Mouse (Mus musculus) MEL (cell line): ENCODE results near the gene Vdac2. TPM values are rescaled to one million over a fixed set of nuclear protein-coding genes. Genes with fewer than 3 reads are reported as not detected.

Source experiments
- DNase-seq: peaks from one replicate; pipeline ENCODE4 v3.0.0; 2011; ENCODE audit warnings: low read depth, low spot score
- H3K27ac ChIP-seq: 2 replicates; pipeline ENCODE4 v1.5.1; 2012; ENCODE audit warnings: low read depth, mild to moderate bottlenecking, control low read depth, low read length, moderate library complexity; ENCODE audit not compliant: control insufficient read depth
- H3K27me3 ChIP-seq, 2 experiments: fragments of 150-350 bp in 1 of 2; sonication (generic) in 1 of 2; 2 replicates each; pipeline ENCODE4 v1.6.1; 2012; ENCODE audit warnings: low read length in 2 of 2, mild to moderate bottlenecking in 2 of 2, improper control_type of control experiment in 1 of 2, moderate library complexity in 1 of 2; ENCODE audit not compliant: insufficient read depth in 2 of 2, control insufficient read depth in 1 of 2
- H3K36me3 ChIP-seq, 2 experiments: 2 replicates each; pipeline ENCODE4 v1.6.1; 2012 to 2014; ENCODE audit warnings: low read length in 2 of 2, improper control_type of control experiment in 1 of 2, inconsistent platforms in 1 of 2, mild to moderate bottlenecking in 1 of 2; ENCODE audit not compliant: insufficient read depth in 2 of 2, control insufficient read depth in 1 of 2
- H3K4me1 ChIP-seq, 2 experiments: fragments of 150-350 bp in 1 of 2; sonication (generic) in 1 of 2; 2 replicates each; pipeline ENCODE4 v1.6.1; 2012; ENCODE audit warnings: low read length in 2 of 2, improper control_type of control experiment in 1 of 2, mild to moderate bottlenecking in 1 of 2; ENCODE audit not compliant: insufficient read depth in 2 of 2, control insufficient read depth in 1 of 2
- H3K4me3 ChIP-seq, 2 experiments: fragments of 150-350 bp in 1 of 2; sonication (generic) in 1 of 2; 2 replicates each; pipeline ENCODE4 v1.5.1; 2012; ENCODE audit warnings: low read depth in 2 of 2, low read length in 2 of 2, mild to moderate bottlenecking in 2 of 2, moderate library complexity in 2 of 2, control low read depth in 1 of 2, improper control_type of control experiment in 1 of 2; ENCODE audit not compliant: control insufficient read depth in 1 of 2, insufficient read depth in 1 of 2
- H3K79me2 ChIP-seq: 2 replicates; pipeline ENCODE4 v1.6.1; 2012; ENCODE audit warnings: mild to moderate bottlenecking, low read length, moderate library complexity; ENCODE audit not compliant: control insufficient read depth, poor library complexity, insufficient read depth
- H3K9ac ChIP-seq: 2 replicates; pipeline ENCODE4 v1.6.1; 2012; ENCODE audit warnings: low read depth, mild to moderate bottlenecking, control low read depth, low read length, moderate library complexity; ENCODE audit not compliant: control insufficient read depth, poor library complexity, severe bottlenecking
- H3K9me3 ChIP-seq: fragments of 150-350 bp; sonication (generic); replicated peaks from 2 replicates; pipeline ENCODE4 v1.6.1; 2012; ENCODE audit warnings: mild to moderate bottlenecking, low read length, improper control_type of control experiment, moderate library complexity; ENCODE audit not compliant: insufficient read depth
- BHLHE40 ChIP-seq: IDR thresholded peaks from 2 replicates; pipeline ENCODE4 v1.6.1; 2012; ENCODE audit warnings: low read depth, mild to moderate bottlenecking, inconsistent platforms, low read length, improper control_type of control experiment, borderline replicate concordance
- CTCF ChIP-seq, 3 experiments: IDR thresholded peaks in 2 of 3; conservative IDR thresholded peaks in 1 of 3; 2 replicates each; pipeline ENCODE4 v1.5.1; 2011 to 2012; ENCODE audit warnings: low read length in 3 of 3, low read depth in 2 of 3, mild to moderate bottlenecking in 2 of 3, improper control_type of control experiment in 1 of 3, inconsistent platforms in 1 of 3, mixed read lengths in 1 of 3, moderate library complexity in 1 of 3; ENCODE audit not compliant: control insufficient read depth in 1 of 3, insufficient read depth in 1 of 3, poor library complexity in 1 of 3, severe bottlenecking in 1 of 3
- E2F4 ChIP-seq: IDR thresholded peaks from 2 replicates; pipeline ENCODE4 v1.6.1; 2011; ENCODE audit warnings: low read depth, low read length, improper control_type of control experiment, borderline replicate concordance
- GATA1 ChIP-seq: IDR thresholded peaks from 2 replicates; pipeline ENCODE4 v1.6.1; 2011; ENCODE audit warnings: low read depth, low read length, improper control_type of control experiment
- HCFC1 ChIP-seq: IDR thresholded peaks from 2 replicates; pipeline ENCODE4 v1.6.1; 2012; ENCODE audit warnings: low read depth, mild to moderate bottlenecking, inconsistent platforms, low read length, improper control_type of control experiment, moderate library complexity
- JUND ChIP-seq: IDR thresholded peaks from 2 replicates; pipeline ENCODE4 v1.6.1; 2011; ENCODE audit warnings: low read depth, mild to moderate bottlenecking, improper control_type of control experiment, low read length
- KAT2A ChIP-seq: conservative IDR thresholded peaks from 2 replicates; pipeline ENCODE4 v1.6.1; 2012; ENCODE audit warnings: low read depth, low read length, improper control_type of control experiment, inconsistent platforms
- MEF2A ChIP-seq: IDR thresholded peaks from 2 replicates; pipeline ENCODE4 v1.6.1; 2014; ENCODE audit warnings: low read depth, mild to moderate bottlenecking, inconsistent platforms, low read length, improper control_type of control experiment; ENCODE audit not compliant: poor library complexity, insufficient replicate concordance, severe bottlenecking; ENCODE audit errors: extremely low read depth
- MYB ChIP-seq: IDR thresholded peaks from 2 replicates; pipeline ENCODE4 v1.6.1; 2011; ENCODE audit warnings: mild to moderate bottlenecking, low read depth, low read length, improper control_type of control experiment
- NELFE ChIP-seq: IDR thresholded peaks from 2 replicates; pipeline ENCODE4 v1.6.1; 2011; ENCODE audit warnings: low read depth, low read length, improper control_type of control experiment
- POLR2AphosphoS5 ChIP-seq: IDR thresholded peaks from 2 replicates; pipeline ENCODE4 v1.6.1; 2012; ENCODE audit warnings: low read depth, borderline replicate concordance, mild to moderate bottlenecking, inconsistent platforms, low read length, moderate library complexity, mixed read lengths
- SMC3 ChIP-seq: IDR thresholded peaks from 2 replicates; pipeline ENCODE4 v1.6.1; 2011; ENCODE audit warnings: low read depth, low read length, improper control_type of control experiment
- TBP ChIP-seq: IDR thresholded peaks from 2 replicates; pipeline ENCODE4 v1.8.0; 2011; ENCODE audit warnings: low read depth, low read length, improper control_type of control experiment
- UBTF ChIP-seq: IDR thresholded peaks from 2 replicates; pipeline ENCODE4 v1.6.1; 2012; ENCODE audit warnings: low read depth, mild to moderate bottlenecking, inconsistent platforms, low read length, improper control_type of control experiment, moderate library complexity, borderline replicate concordance; ENCODE audit not compliant: insufficient read depth
- USF1 ChIP-seq: IDR thresholded peaks from 2 replicates; pipeline ENCODE4 v1.6.1; 2014; ENCODE audit warnings: low read depth, mild to moderate bottlenecking, inconsistent platforms, low read length, improper control_type of control experiment, moderate library complexity
- ZC3H11A ChIP-seq: IDR thresholded peaks from 2 replicates; pipeline ENCODE4 v1.6.1; 2012; ENCODE audit warnings: low read depth, mild to moderate bottlenecking, inconsistent platforms, low read length, improper control_type of control experiment
- ZKSCAN1 ChIP-seq: IDR thresholded peaks from 2 replicates; pipeline ENCODE4 v1.6.1; 2012; ENCODE audit warnings: low read depth, mild to moderate bottlenecking, inconsistent platforms, low read length, improper control_type of control experiment, moderate library complexity
- ZNF384 ChIP-seq: IDR thresholded peaks from 2 replicates; pipeline ENCODE4 v1.6.1; 2012; ENCODE audit warnings: low read depth, mild to moderate bottlenecking, inconsistent platforms, low read length, improper control_type of control experiment
- polyA plus RNA-seq, 2 experiments: library from polyadenylated mRNA; stranded (reverse) in 1 of 2; unstranded in 1 of 2; fragments of >175 nt in 1 of 2; fragments of >200 nt in 1 of 2; gene quantifications; 2 replicates each; pipeline versions ENCODE4 v1.2.1 to v1.2.4; 2012; ENCODE audit warnings: low replicate concordance in 2 of 2, low read depth in 1 of 2; ENCODE audit not compliant: insufficient read length in 2 of 2, insufficient read depth in 1 of 2, missing spikeins in 1 of 2
- total RNA-seq: library from RNA; depleted of rRNA; stranded (reverse); fragments of 300-350 nt; gene quantifications from 2 replicates; pipeline ENCODE4 v1.2.3, GENCODE M21; 2012

The Vdac2 gene
- total and polyA plus RNA-seq, 3 experiments, result 74.9 to 327 (median 247) TPM

DNA sequence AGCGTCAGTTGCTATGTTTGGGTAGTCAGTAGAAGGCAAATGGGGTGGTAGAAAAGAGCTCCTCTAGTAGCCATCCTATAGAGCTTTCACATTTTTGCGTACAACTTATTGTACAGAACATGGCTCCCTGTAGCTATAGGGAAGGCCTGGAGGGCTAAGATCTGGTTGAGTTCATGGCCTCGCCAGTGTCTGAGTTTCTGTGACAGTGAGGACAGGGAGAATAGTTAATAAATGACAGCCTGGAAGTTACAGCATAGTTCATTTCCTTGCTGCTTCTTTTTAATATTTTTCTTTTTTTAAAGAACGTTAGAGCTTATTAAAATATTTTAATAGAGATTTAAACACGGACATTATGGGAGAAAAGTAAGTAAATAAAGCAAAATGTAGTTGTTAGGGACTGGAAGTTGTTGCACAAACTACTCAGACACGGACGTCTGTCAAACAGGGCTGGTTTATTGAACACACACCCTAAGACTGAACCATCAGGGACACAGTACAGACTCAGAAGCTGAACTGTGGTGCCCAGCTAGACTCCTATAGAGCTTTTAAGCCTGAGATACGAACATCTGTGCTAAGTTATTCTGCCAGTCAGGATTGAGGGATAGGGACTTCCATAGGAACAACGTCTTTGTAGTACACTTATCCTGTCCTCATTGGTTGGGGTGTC, 34.3 kb upstream of the Vdac2 start:
- no peaks in the 10 kb centered on the region for H3K27me3 ChIP-seq
- no peak overlapping the region for H3K4me3 ChIP-seq
- no peak overlapping the region for H3K9ac ChIP-seq
- H3K9me3 ChIP-seq, result no peaks in the 10 kb centered on the region
- no peak for TF ChIP-seq MEF2A
- no peak for TF ChIP-seq MYB
- TF ChIP-seq KAT2A, result no peak
- no peak for TF ChIP-seq SMC3
- TF ChIP-seq UBTF, result no peak
- no peak for TF ChIP-seq ZC3H11A
- TF ChIP-seq TBP, result no peak
- TF ChIP-seq USF1, result no peak
- no peak for TF ChIP-seq ZNF384
- no peaks in the 10 kb centered on the region for H3K4me1 ChIP-seq
- no peaks in the 10 kb centered on the region for H3K79me2 ChIP-seq
- DNase-seq, result no peak
- peaks cover 0 to 2% of the 10 kb centered on the region in 2 experiments; a peak in 2 of 4 replicates for H3K36me3 ChIP-seq
- no peak overlapping the region for H3K27ac ChIP-seq

DNA sequence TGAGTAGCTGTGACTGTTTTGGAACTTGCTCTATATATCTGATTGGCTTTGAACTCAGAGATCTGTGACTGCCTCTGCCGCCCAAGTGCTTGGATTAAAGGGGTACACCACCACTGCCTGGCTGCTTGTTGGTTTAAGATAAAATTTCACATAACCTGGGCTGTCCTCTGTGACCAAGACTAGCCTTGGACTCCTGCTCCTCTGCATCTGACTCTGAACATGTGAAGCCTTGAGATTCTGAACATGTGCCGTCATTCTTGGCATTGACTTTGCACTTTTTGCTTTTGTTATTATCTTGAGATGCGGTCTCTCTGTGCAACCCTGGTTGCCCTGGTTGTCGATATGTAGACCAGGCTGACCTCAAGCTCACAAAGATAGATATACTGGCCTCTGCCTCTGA, 33.3 kb upstream of the Vdac2 start:
- Histone ChIP-seq H3K79me2 (no peaks in the 10 kb centered on the region), H3K36me3 (peaks cover 0 to 2% of the 10 kb centered on the region in 2 experiments; a peak in 2 of 4 replicates), H3K9me3 (no peaks in the 10 kb centered on the region), H3K4me1 (no peaks in the 10 kb centered on the region), H3K4me3 (no peak overlapping the region), H3K27me3 (no peaks in the 10 kb centered on the region), H3K27ac (no peak overlapping the region), H3K9ac (no peak overlapping the region)
- no peak for TF ChIP-seq CTCF (IDR thresholded peaks at IDR 0.05 in 2 of 3, conservative IDR thresholded peaks at IDR 0.05 in 1 of 3; ENCODE audit: control insufficient read depth in 1 of 3, insufficient read depth in 1 of 3, low read depth in 2 of 3, low read length in 3 of 3, poor library complexity in 1 of 3, severe bottlenecking in 1 of 3)
- TF ChIP-seq HCFC1, result no peak
- TF ChIP-seq ZC3H11A, result no peak
- TF ChIP-seq E2F4, result no peak
- no peak for TF ChIP-seq ZKSCAN1
- no peak for TF ChIP-seq BHLHE40
- TF ChIP-seq GATA1, result no peak
- TF ChIP-seq JUND, result no peak
- no peak for TF ChIP-seq MEF2A
- TF ChIP-seq NELFE, result no peak
- TF ChIP-seq POLR2AphosphoS5, result no peak
- DNase-seq, result no peak
